Mouse (Mus musculus) CD4-positive, CD25-positive, alpha-beta regulatory T cell, adult 9 weeks (primary cell): Measurements from ENCODE around the gene Snx9. TPM values are rescaled to one million over a fixed set of nuclear protein-coding genes. Genes with fewer than 3 reads are reported as not detected.

Experiments
- polyA plus RNA-seq: library from polyadenylated mRNA; unstranded; fragments of 100-300 nt; shearing (Covaris generic); gene quantifications from one replicate; pipeline ENCODE4 v1.2.1, GENCODE M21; 2017

The Snx9 gene
- 2.2 TPM for polyA plus RNA-seq

GRCm38 (mm10) chr17:5841128-5841942 lies at the start of gene Snx9:
Gene Snx9, plus strand, starts transcription at chr17:5841329.

GRCm38 (mm10) chr17:5941230-5942043 lies 100.3 kb downstream of the Snx9 start, which contains the start of gene Synj2:
Gene Synj2, plus strand, starts transcription at chr17:5941280.

Other genes with a start within 250 kb of the Snx9 start
- gene Synj2, start 100.0 kb downstream of the Snx9 start, polyA plus RNA-seq: 22.2 TPM
- gene Serac1, start 238.4 kb downstream of the Snx9 start, polyA plus RNA-seq: 4.0 TPM
- 98.2 TPM for gene Gtf2h5, start 238.5 kb downstream of the Snx9 start, polyA plus RNA-seq